In the genomic region with DNA sequence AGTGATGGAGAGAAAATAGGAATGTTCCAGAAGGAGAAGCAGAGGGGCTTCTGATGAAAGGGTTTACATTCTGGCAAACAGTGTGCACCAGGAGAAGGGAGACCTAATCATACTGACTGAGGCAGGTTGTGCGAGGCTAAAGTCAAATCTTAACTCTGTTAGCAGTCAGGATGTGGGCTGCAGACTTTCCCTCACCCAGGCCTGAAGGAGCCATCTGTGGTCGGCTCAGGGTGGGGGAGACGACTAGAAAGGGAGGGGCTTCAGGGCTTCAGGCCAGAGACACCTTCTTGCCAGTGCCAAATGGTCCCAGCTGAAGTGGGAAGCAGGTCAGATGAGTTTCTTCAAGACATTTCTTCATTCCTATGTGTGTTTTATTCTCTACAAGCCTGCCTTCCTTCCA, we compare ENCODE assay signal across 25 mouse cellular contexts. TPM values are rescaled to one million over a fixed set of nuclear protein-coding genes. Genes with fewer than 3 reads are reported as not detected.
DNase-seq lines count a peak whose midpoint lies in the region; ATAC-seq and TF ChIP-seq lines count a peak whose summit lies in the region.
"Had no signal": no experiment of that assay in that cellular context is flagged by ENCODE, and none has a peak within 500 bp of the region (broad histone marks: within the 10 kb centered on the region; RNA-seq: fewer than 3 reads in every experiment).

No protein-coding gene starts in this region.

- peaks cover 35% of the 10 kb centered on the region for H3K4me1 ChIP-seq in thymus, adult 2 months (replicated peaks; ENCODE audit: control insufficient read depth, insufficient read depth, low read length)
- H3K4me1 ChIP-seq: embryonic facial prominence, embryonic 15.5 days had no signal

- no peak for TF ChIP-seq POLR2A in thymus, adult 2 months (IDR thresholded peaks at IDR 0.05; ENCODE audit: control insufficient read depth, extremely low read depth, insufficient read depth, low read length, poor library complexity)

- H3K27ac ChIP-seq in thymus, adult 2 months (ENCODE audit: control insufficient read depth, insufficient read depth, low read length) = no peak overlapping the region
- H3K27ac ChIP-seq: embryonic facial prominence, embryonic 15.5 days; forebrain, embryonic 10.5 days; heart, adult 2 months; heart, embryonic 15.5 days; hindbrain, embryonic 10.5 days; hindbrain, embryonic 14.5 days had no signal

- ATAC-seq in hematopoietic stem cell, adult 5-6 weeks (replicated peaks in 1 of 2; ENCODE audit: insufficient read depth in 1 of 2, low FRiP score in 2 of 2, low TSS enrichment in 1 of 2, low read depth in 1 of 2, poor library complexity in 2 of 2, severe bottlenecking in 2 of 2) = peak; percentile 83 to 90
- ATAC-seq: forebrain, embryonic 14.5 days; Patski had no signal

- H3K4me3 ChIP-seq in thymus, adult 2 months (ENCODE audit: control insufficient read depth, insufficient read depth, low read length) = no peak overlapping the region
- H3K4me3 ChIP-seq: embryonic facial prominence, embryonic 15.5 days; erythroblast, embryonic 14.5 days; forebrain, embryonic 10.5 days; heart, adult 2 months; heart, embryonic 15.5 days; hindbrain, embryonic 10.5 days had no signal

- DNase-seq in 416B (ENCODE audit: low read depth) = peak; percentile 14
- DNase-seq in thymus, adult 2 months = peak; percentile 61
- DNase-seq in thymus, postnatal 25 days = peak; percentile 64
- DNase-seq in kidney, postnatal 10 days = no peak
- DNase-seq in cerebellum, adult 9-10 months = no peak
- DNase-seq in cerebellum, adult 8-10 months = no peak
- no peak for DNase-seq in frontal cortex, postnatal 10 days (ENCODE audit: low spot score in 2 of 2)
- DNase-seq: adrenal gland, adult 8-10 months; adrenal gland, postnatal 36 days; cerebellum, adult 2 months; embryo, embryonic 11 days; gastrocnemius, postnatal 10 days; heart, adult 2 months; heart, postnatal 14 days had no signal

- H3K36me3 ChIP-seq in thymus, adult 2 months (ENCODE audit: control insufficient read depth, insufficient read depth, low read length) = no peaks in the 10 kb centered on the region
- H3K36me3 ChIP-seq: embryonic facial prominence, embryonic 15.5 days; forebrain, embryonic 10.5 days; heart, embryonic 15.5 days; hindbrain, embryonic 10.5 days had no signal

- WGBS in thymus, adult 2 months = 8% methylated on average over 3 of the region's 3 CpGs

- no peaks in the 10 kb centered on the region for H3K27me3 ChIP-seq in thymus, adult 2 months (ENCODE audit: control insufficient read depth, insufficient read depth, low read length)
- H3K27me3 ChIP-seq: CH12.LX; embryonic facial prominence, embryonic 15.5 days; heart, embryonic 15.5 days had no signal

- no peak for TF ChIP-seq CTCF in thymus, adult 2 months (IDR thresholded peaks at IDR 0.05; ENCODE audit: borderline replicate concordance, control insufficient read depth, extremely low read depth, insufficient read depth, low read length, poor library complexity)

RNA-seq across cellular contexts. Expression of a gene that starts 19.2 kb away (rescaled TPM):
- total RNA-seq in hematopoietic stem cell, adult 5-6 weeks (2017) = 0.44 TPM in 1 of 2 replicates, not detected in the other
- polyA plus RNA-seq in thymus, adult 2 months (2012; rRNA removed) = 5.2 and 9.8 TPM in 2 replicates
- total RNA-seq: CH12.LX had no signal
- polyA plus RNA-seq: C2C12; erythroblast, embryonic 14.5 days; Patski had no signal

RNA-seq across cellular contexts. Expression of a gene that starts 19.4 kb away (rescaled TPM):
- 1.7 and 3.3 TPM in 2 replicates for total RNA-seq in hematopoietic stem cell, adult 5-6 weeks (2017)
- polyA plus RNA-seq in thymus, adult 2 months (2012; rRNA removed) = 2.5 and 3.5 TPM in 2 replicates
- polyA plus RNA-seq: C2C12; erythroblast, embryonic 14.5 days; hindbrain, embryonic 14.5 days; Patski had no signal

RNA-seq across cellular contexts. Expression of a gene that starts 39.8 kb away (rescaled TPM):
- total RNA-seq in hematopoietic stem cell, adult 5-6 weeks (2017) = 0.25 TPM in 1 of 2 replicates, not detected in the other
- polyA plus RNA-seq in thymus, adult 2 months (2012; rRNA removed) = 20.5 and 26.2 TPM in 2 replicates
- polyA plus RNA-seq: erythroblast, embryonic 14.5 days; Patski had no signal

RNA-seq across cellular contexts. Expression of a gene that starts 43.4 kb away (rescaled TPM):
- 0.19 and 0.99 TPM in 2 replicates for total RNA-seq in hematopoietic stem cell, adult 5-6 weeks (2017)
- 5.3 and 7.3 TPM in 2 replicates for polyA plus RNA-seq in thymus, adult 2 months (2012; rRNA removed)
- polyA plus RNA-seq: erythroblast, embryonic 14.5 days had no signal

RNA-seq across cellular contexts. Expression of a gene that starts 58.8 kb away (rescaled TPM):
- total RNA-seq in hematopoietic stem cell, adult 5-6 weeks (2017) = 0.31 and 3.3 TPM in 2 replicates
- 10.1 and 11.6 TPM in 2 replicates for polyA plus RNA-seq in thymus, adult 2 months (2012; rRNA removed)
- polyA plus RNA-seq: C2C12; erythroblast, embryonic 14.5 days; Patski had no signal

Comparison
In these comparisons a context has a peak if more than half of its experiments do, and no peak if none do; other contexts are left out.
1. DNase-seq: peak in 416B (single experiment), thymus, adult 2 months (single experiment) and thymus, postnatal 25 days (single experiment); none in kidney, postnatal 10 days (single experiment), cerebellum, adult 9-10 months (single experiment), cerebellum, adult 8-10 months (single experiment) and frontal cortex, postnatal 10 days (0 of 2).